Mouse (Mus musculus): Measurements from ENCODE around the gene Zcchc3. TPM values are rescaled to one million over a fixed set of nuclear protein-coding genes. Genes with fewer than 3 reads are reported as not detected.
"Not testable (repeated sequence)": the region's sequence is repeated elsewhere in the genome, so short reads cannot be mapped to it uniquely, and the experiment has no call there.

Gene Zcchc3
- total RNA-seq (2015) (0.98 and 1.9 TPM in 2 replicates), total RNA-seq (2017) (2.1 and 2.6 TPM in 2 replicates)

DNA sequence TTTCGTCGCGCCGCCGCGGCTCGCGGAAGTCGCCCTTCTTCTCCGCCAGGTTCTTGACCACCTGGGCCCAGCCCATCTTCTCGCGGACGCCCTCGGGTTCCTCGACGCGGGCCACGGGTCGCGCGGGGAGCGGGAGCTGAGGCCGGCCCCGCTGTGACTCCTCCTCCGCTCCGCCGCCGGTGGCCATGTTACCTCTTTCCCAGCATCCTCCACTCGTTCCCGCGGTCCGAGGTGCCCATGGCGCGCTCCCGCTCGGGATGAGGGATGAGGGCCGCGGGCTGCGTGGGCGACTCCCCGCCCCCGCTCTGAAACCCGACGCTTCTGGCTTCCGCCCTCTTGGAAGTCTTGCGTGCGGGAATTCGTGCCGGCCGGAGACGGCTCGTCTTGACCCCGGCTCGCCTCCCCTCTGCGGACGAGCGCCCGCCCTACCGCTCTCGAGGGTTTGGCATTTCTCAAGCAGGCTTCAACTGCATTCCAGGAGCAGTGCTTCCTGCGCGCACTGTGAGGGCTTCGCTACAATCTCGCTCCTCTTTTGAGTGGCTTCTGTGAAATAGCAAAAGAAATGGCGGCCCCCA lies at the start of gene Zcchc3:
TSS of gene Zcchc3 (minus strand) at position 437 of the 575 bp plus-strand sequence.
- peak; percentile 84 for ATAC-seq (ENCODE audit: poor library complexity, severe bottlenecking)

DNA sequence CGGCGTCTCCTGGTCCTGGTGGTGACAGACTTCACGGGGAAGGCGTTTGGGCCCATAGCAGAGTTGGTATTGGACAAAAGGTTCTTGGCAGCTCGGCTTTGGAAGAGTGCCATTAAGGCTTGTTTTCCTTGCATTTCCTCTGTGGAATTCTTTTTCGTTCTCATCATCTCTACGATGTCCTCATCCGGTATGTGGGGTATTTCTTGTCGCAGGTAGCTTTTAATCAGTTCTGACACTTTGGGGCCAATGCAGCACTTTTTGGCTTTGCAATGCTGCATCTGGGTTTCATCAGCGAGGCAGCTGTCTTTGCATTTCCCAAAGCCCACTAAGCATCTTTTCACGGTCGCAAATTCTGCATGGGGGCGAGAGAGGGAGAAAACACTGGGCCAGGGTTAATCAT lies 44.4 kb upstream of the Zcchc3 start:
- no peak for ATAC-seq (ENCODE audit: poor library complexity, severe bottlenecking)

DNA sequence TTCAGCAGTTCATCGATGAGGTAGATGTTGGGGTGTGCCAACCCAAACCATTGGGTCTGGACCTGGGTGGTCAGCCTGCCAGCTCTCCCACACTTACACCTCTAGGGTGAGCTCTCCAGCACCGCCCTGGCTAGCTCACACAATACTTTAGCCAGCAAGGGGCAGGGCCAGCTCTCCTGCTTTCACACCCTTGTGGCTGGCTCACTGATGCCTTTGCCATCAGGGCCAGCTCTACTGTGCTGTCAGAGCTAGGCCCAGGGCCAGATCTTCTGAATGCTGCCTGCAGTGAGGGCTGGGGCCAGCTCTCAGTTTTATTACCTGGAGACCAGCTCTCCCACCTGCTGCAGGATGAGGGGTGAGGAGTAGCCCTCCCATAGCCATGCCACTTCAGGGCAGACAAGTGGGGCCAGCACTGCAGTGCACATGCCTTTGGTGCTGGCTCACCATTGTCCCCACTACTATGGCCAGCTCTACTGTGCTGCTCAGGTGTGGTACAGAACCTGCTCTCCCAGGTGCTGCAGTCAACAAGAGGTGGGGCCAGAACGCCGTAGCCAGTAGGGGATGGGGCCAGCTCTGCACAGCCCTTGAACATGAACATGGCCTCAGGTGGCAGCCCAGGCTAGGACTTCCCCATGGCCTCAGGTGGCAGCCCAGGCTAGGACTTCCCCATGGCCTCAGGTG lies 37.4 kb upstream of the Zcchc3 start:
- no peak for ATAC-seq (ENCODE audit: poor library complexity, severe bottlenecking)

DNA sequence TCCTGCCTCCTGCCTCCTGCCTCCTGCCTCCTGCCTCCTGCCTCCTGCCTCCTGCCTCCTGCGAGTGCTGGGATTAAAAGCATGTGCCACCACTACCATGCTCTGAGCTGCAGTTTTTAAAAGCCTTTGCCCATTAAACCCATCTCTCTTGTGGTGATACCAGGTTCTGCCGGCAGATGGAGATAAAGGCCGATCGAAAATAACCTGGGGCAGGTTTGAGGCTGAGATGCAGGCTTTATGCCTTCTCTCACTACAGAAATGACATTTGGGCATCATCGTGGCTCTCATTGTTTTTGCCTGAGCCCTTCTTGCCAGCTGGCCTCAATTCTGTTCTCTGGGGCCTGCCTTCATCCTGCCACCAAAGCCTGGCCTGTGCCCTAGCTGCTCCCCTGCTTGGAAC lies 35.4 kb upstream of the Zcchc3 start:
- no peak for ATAC-seq (ENCODE audit: poor library complexity, severe bottlenecking)

DNA sequence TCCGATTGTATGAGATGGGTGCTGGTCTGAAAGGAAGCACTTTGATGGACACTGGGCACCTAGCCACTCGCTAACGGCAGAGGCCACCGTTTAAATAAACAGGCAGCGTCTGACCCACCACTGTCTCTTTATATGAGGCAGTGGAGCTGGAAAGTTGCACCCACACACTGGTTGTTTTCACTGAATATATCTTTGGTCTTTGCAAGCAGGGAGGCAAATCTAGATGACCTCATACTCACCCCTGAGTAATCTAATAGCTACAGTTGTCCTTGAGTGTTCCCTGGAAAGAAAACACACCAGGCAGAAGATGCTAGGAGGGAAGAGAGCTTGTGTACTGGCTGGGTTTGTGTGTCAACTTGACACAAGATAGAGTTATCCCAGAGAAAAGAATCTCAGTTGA lies 32.6 kb upstream of the Zcchc3 start:
- ATAC-seq (ENCODE audit: poor library complexity, severe bottlenecking) = no peak

DNA sequence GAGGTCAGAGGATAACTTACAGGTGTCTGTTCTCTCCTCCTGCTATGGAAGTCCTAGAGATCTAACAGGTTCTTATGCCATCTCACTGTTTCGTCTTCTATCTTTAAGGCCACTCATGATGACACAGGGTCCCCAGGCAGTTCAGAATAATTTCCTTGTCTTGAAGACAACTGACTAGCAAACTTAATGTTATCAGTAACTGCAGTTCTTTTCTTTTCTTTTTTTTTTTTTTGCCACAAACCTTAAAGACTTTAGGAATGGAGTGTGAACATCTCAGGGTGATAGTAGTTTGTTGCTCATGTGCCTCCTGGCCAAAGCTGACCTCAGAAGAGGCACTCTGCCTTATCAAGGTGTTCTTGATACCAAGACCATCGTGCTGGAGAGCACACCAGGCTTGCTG lies 31.8 kb upstream of the Zcchc3 start:
- ATAC-seq (ENCODE audit: poor library complexity, severe bottlenecking) = no peak

DNA sequence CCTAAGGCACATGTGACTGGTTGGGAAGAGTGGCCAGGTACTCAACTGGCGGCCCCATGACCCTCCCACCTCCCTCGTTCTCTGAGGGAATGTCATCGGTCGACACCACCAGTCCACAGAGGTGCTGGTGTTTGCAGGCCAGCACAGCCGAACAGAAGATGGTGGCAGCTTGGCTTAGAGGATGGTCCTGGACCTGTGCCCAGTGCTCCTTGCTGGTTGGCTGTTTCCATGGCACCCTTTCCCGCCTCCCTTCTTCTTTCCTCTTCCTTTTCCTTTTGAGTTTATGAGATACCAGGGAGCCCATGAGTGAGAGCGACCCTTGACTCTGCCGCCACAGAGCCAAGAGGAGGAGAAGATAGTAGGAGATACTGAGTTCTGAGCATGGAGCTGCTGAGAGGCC lies 28.5 kb upstream of the Zcchc3 start:
- no peak for ATAC-seq (ENCODE audit: poor library complexity, severe bottlenecking)

DNA sequence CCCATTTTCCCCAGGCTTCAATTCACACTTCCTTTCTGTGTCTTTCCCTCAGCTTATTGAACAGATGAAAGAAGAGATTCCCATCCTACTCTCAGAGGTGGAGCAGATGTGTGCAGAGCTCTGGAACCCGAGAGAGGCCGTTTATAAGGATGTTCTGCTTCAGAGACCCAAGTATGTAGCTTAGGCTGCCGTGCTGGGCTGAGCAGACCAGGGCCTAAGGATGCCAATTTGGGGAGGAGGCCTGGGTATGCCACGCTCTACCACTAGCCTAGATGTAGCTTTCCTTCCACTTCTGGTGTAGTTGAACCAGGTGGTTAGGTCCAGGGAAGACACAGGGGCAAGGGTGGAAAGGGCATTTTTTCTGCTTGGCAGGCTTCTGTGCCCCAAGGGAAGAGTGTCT lies 27.5 kb upstream of the Zcchc3 start:
- no peak for ATAC-seq (ENCODE audit: poor library complexity, severe bottlenecking)

DNA sequence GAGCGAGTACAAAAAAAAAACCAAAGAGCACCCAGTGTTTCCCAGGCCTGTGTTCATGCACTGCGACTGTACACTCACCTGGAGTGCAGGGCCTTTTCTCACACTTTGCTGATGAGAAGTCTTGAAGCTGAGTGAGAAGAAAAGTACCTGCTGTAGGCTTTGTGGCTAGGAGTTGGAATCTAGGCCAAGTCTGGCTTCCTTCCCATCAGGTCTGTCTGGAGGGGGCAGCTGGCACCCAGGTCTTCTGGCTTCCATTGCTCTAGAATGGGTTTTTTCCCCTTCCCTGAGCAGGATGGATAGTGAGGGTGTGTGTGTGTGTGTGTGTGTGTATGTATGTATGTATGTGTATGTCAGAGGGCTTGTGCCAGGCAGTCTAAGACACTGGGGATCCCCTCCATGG lies 25.0 kb upstream of the Zcchc3 start:
- ATAC-seq (ENCODE audit: poor library complexity, severe bottlenecking) = no peak

DNA sequence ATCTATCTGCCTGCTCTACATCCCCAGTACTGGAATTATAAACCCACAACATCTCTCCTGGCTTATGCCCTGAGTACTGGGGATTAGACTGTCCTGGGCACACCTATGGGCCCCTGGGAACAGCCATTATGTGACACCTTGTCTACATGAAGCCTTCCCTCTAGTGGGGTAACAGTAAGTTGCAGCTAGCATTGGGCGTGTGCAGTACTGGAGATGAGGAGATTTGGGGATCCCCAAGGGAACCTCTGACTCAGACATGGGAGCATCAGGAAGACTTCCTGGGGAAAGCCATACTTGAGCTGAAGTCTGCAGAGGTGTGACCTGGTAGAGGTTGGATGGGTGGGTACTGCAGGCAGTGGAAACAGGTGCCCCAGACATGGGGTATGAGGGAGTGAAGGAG lies 24.1 kb upstream of the Zcchc3 start:
- ATAC-seq (ENCODE audit: poor library complexity, severe bottlenecking) = no peak

DNA sequence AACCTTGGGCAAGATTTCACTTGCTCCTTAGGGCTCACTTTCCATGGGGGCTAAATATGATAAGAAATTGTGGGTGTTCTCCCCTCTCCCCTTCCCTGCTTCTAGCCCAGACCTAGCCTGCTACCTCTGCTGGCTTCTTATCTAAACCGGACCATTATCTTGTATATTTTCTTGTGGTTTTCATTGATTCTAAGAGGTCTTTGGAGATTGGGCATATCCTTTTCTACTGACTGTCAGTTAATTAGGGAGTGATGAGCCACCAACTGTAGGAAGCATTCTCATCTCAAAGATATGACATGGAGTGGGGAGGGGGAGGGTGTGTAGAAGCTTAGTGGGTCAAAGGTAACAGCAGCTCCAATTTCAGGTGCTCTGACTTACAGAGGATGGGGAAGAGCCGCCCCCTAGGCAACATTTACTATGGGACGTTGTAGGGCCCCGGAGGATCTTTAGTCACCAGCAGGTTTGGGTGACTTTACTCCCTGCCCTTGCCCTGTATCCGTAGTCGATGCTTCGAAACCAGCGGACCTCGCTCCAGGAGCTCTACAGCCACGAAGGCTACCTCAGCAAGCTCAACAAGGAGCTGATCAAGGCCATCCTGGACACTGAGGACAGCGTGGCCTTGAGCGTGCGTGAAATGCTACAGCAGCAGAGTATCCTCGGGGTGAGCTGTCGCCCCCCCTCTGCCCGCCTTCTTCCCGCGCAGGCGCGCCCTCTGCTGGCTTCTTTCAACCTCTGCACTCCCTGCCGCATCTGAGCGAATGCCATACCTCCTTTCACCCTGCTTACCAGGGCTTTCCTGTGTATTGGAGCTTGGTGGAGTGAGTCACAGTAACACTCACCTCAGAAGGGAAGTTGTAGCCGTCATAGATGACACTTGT lies 22.4 kb upstream of the Zcchc3 start:
- ATAC-seq (ENCODE audit: poor library complexity, severe bottlenecking) = peak; percentile 94

DNA sequence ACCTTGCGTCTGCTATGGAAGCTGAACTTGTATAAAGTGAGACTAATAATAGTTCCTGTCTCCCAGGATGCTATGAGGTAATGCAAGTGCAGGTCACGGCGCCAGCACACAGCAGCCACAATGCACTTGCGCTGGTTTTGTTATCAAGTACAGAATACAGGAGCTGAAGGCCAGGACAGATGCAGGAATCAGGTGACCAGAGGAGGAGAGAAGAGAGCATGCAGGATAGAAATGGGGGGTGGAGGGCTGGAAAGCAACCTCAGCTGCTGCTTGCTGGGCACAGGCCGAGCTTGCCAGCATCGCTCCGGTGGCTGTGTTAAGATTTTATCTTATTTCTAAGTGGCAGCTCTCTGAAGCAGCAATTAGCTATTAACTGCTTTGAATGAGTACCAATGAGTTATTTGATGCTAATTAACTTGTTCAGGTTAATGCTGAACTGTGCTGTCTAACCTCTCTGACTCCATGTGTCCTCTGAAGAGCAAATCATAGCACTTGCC lies 21.6 kb upstream of the Zcchc3 start:
- no peak for ATAC-seq (ENCODE audit: poor library complexity, severe bottlenecking)

DNA sequence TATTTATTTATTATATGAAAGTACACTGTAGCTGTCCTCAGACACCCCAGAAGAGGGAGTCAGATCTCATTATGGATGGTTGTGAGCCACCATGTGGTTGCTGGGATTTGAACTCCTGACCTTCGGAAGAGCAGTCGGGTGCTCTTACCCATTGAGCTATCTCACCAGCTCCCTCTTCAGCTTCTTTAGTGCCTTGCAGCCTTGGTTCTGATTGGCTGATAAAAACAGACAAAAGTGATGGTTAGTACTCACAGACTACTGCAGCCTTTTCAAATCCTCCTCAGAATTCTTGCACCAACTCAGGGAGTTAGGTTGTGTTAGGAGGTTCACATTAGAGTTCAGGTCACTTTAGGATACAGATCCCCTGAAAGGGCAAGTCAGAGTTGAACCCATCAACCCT lies 13.7 kb upstream of the Zcchc3 start:
- not testable (repeated sequence) for ATAC-seq (ENCODE audit: poor library complexity, severe bottlenecking)

DNA sequence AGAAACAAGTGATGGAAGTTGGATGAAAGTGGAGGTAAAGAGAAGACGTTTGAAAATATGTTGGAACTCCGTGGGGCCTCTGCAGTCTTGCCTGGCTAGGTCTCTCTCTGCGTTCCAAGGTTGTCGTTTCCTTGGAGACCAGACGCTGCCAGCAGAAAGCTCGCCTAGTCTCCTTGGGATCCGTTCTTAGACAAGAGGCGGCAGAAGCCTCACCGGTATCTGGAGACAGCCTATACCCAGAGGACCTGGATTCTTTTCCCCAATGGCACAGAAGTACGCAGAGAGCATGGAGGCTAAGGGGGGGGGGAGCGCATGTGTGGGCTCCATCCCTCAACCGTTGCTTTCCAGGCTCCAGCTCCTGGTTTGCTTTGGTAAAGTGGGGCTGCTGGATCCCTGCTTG lies 12.7 kb upstream of the Zcchc3 start:
- no peak for ATAC-seq (ENCODE audit: poor library complexity, severe bottlenecking)

DNA sequence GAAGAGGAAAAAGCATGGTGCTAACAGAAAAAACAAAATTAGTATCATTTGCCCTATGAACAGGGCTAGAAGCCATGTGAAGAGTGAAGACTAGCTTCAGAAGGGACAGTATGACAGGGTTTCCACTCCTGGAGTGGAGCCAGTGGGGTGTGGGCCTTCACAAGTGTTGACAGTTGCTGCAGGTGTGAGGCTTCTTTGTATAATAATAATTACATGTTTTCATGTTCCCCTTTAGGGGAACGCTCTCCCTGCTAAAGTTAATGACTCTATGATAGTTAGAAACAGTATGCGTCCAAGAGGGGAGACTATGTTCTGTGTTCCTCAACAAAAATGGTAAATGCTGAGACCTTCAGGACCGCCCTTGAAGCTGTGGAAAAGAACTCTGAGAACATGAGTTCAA lies 959 bp upstream of the Zcchc3 start:
- ATAC-seq (ENCODE audit: poor library complexity, severe bottlenecking) = no peak

DNA sequence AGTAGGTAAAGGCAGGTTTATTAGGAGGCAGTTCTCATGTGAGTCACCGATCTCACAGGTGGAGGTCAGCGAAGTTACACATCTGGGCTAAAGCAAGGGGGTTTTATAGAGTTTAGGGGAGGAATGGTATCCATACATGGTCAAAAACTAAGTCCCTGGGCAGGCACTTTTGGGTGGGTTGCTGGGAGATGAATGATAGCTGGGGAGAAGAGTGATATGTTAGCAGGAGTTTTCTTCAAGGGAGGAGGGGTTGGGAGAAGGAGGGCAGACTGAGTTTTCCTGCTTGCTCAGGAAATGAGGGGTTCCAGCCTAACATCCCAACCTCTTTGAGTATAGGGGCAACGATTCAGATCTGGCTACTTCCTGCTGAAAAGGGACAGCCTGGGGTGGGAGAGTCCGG lies 460 bp upstream of the Zcchc3 start, which contains the start of gene 6820408C15Rik:
TSS of gene 6820408C15Rik (plus strand) at position 301 of the 400 bp plus-strand sequence.
- no peak for ATAC-seq (ENCODE audit: poor library complexity, severe bottlenecking)

DNA sequence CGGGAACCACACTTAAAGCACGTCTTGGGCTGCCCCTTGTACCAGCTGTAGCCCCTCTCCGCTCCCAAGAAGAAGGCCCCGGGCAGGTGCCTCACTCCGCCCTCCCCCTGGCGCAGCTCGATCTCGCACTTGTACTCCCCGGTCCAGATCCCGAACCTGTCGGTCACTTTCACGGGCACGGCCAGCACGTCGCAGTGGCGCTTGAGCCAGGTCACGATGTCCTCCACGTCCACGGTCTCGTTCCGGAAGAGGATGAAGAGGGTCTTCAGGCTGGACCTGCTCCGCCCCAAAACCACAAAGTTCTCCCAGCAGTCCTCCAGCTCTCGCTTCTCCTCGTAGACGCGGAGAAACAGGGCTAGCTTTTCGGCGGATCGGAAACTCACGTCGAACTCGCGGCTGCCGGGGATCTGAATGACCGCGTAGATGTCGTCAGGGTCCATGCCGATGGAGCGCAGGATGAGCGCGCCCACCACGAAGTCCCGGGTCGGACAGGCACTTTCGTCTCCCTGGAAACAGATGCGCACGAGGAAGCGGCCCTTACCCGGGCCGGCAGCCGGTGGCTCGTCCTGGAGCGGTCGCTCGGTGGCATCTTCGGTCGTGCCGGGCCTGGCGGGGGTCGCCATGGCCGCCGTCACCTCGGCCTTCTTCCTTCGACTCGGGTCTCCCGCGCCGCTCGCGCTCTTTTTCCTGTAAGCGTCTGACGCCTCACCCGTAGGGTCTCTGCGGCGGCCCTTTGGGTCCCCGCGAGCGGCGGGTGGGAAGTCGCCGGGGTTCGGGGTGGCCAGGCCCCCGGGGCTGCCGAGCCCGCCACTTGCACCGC lies 852 bp downstream of the Zcchc3 start:
- ATAC-seq (ENCODE audit: poor library complexity, severe bottlenecking) = peak; percentile 38

DNA sequence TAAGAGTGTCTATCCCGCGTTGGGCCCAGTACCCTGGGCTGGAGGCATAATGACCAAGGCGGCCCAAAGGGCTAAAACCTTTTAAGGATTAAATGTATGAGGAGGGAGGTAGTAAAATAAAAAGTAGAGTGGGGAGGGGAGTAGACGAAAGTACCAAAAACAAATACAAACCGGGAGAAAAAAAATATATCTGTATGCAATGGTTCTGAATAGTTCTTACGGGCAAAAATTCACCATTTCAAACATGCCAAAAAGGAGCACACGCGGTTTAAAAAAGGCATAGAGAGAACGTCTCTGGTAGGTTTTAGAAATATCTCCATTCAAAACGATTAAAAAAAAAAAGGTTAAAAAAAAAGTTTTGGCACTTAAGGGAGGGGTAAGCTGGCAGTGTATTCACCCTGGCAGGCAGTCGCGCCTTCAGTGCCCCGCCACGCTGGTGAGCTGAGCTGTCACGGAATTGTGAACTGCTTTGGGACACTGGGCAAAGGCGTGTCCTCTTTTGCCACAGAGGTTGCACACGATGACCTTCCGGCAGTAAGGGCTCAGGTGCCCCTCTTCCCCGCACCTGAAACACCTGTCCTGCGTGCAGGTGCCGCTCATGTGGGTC lies 1.6 kb downstream of the Zcchc3 start:
- no peak for ATAC-seq (ENCODE audit: poor library complexity, severe bottlenecking)

DNA sequence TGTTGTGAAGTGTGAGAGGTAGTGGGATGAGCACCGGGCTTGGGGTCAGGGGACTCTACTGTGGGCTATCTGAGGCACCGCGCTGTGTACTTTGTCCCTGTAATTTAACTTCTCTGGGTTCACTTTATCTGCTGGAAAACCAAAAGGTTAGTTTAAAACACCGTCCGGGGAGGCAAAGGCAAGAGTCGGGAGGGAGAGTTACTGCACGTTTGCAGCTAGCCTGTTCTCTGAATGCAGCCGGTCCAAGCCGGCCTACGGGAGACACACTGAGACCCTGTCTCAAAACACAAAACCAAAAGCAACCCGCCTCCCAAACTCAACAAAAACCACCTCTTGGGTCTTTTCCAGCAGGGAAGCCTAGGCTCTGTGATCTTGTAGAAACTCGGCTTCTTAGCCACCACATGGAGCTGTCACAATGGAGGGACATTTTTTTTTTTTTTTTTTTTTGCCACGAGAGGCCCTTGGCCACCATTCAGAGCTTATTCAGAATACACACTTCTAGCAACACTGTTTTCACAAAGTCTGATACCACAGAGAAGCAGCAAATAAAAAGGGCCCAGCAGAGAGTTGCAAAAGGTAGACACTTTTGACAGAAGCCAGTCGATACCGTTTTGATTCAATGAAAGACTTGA lies 2.2 kb downstream of the Zcchc3 start:
- no peak for ATAC-seq (ENCODE audit: poor library complexity, severe bottlenecking)

DNA sequence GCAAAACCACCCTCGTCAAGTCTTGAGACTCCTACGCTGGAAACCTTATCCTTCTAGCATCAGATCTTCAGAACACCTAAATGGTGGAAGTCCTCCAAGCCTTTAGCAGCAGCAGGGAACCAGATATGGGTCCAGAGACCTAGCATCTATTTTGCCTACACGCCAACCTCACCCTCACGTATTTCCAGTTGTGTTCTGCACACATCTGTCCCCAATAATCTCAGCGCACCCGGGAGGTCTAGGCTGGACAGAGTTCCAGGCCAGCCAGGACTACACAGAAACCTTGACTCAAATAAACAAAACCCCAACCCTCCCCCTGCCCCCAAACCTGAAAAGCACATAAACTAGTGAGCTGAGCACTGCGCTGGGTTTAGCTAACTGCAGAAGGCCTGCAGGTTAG lies 3.4 kb downstream of the Zcchc3 start:
- no peak for ATAC-seq (ENCODE audit: poor library complexity, severe bottlenecking)

Data from megakaryocyte, adult 5-6 weeks (primary cell).